Mouse (Mus musculus): ENCODE data around the gene Ank2. TPM values are rescaled to one million over a fixed set of nuclear protein-coding genes. Genes with fewer than 3 reads are reported as not detected.

The Ank2 gene
- polyA plus RNA-seq, 1 experiment from 2014 or later = 159 TPM

DNA sequence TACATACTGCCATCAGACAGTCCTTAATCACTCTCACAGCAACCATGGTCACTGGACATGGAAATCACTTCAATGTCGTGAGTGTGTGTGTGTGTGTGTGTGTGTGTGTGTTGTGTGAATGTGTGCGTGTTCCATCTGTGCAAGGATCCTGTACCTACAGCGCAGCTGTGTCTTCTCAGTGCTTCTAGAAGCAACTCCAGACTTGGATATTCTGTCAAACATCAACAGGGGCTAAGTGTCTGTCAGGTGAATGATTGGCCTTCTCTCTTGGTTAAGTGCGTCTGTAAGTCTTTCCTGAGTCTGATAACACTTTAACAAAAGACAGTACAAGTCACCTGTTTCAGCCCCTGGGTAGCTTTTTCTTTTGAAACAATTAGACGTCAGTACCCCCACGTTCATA, 25.0 kb downstream of the Ank2 start:
- Histone ChIP-seq H3K4me2 (replicated peaks) (no peak overlapping the region), H3K36me3 (no peaks in the 10 kb centered on the region), H3K27me3 (no peaks in the 10 kb centered on the region), H3K9ac (replicated peaks) (no peak overlapping the region), H3K4me1 (no peaks in the 10 kb centered on the region), H3K27ac (replicated peaks) (no peak overlapping the region), H3K9me3 (no peaks in the 10 kb centered on the region), H3K4me3 (no peak overlapping the region)
- 81% methylated on average over 6 of the region's 6 CpGs for WGBS
- ATAC-seq (replicated peaks) = no peak

DNA sequence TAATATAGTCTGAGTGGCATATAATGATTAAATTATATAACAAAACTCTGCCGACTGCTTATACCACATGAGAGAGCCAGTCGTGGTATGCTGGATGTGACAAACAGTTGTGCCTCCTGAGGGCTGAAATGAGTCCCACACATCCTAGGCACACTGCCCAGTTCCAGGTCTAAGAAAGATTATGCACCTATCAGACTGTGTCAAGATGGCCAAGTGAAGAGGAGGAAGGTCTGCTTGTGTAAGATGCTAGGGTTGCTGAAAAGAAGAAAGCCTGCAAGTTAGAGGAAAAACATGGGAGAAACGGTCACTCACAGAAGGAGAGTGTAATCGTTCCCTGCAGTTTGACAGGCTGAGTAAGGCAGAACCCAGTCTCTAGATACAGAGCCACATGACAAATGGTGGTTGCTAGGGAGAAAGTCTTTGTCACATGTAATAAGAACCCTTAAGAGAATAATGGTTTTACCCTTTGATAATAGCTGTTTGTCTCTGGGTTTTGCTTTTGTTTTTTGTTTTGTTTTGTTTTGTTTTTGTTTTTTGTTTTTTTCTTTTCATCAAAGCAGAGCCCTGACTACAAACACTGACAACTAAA, 29.9 kb downstream of the Ank2 start:
- no peak overlapping the region for H3K27ac ChIP-seq (replicated peaks)
- no peak overlapping the region for H3K9ac ChIP-seq (replicated peaks)
- H3K4me2 ChIP-seq (replicated peaks) = no peak overlapping the region
- H3K36me3 ChIP-seq = no peaks in the 10 kb centered on the region
- H3K9me3 ChIP-seq = no peaks in the 10 kb centered on the region
- no peak for ATAC-seq (replicated peaks)
- WGBS = 63% methylated on average over 4 of the region's 4 CpGs
- H3K4me3 ChIP-seq = no peak overlapping the region
- no peaks in the 10 kb centered on the region; the same call in 1 of the 2 replicates for H3K4me1 ChIP-seq
- no peaks in the 10 kb centered on the region for H3K27me3 ChIP-seq

DNA sequence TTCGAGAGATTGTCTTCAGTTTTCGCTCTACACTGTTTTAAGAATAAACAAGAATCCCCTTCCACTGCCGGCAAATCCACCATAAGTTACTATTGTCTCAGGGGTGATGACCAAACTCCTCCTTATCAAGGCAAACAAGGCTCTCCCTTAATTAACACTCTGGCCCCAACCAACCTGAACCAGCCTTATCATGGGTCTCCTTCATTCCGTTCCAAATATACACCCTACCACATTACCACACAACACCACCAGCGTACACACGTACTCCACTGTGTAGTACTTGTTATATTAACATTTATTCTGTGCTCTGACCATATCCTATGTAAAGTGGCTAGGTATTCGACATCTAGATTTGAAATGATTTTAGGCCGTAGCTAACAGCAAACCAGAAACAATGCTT, 30.6 kb downstream of the Ank2 start:
- H3K4me2 ChIP-seq (replicated peaks) = no peak overlapping the region
- no peak overlapping the region for H3K9ac ChIP-seq (replicated peaks)
- no peaks in the 10 kb centered on the region for H3K27me3 ChIP-seq
- H3K9me3 ChIP-seq = no peaks in the 10 kb centered on the region
- H3K27ac ChIP-seq (replicated peaks) = no peak overlapping the region
- no peak for ATAC-seq (replicated peaks)
- peaks cover 7% of the 10 kb centered on the region for H3K4me1 ChIP-seq
- 96% methylated on average over 8 of the region's 8 CpGs for WGBS
- no peak overlapping the region for H3K4me3 ChIP-seq
- H3K36me3 ChIP-seq = no peaks in the 10 kb centered on the region

- no peak overlapping the region for H3K9ac ChIP-seq (replicated peaks)
- H3K4me2 ChIP-seq (replicated peaks) = no peak overlapping the region
- H3K27ac ChIP-seq (replicated peaks) = no peak overlapping the region
- WGBS = 4% methylated on average over 14 of the region's 14 CpGs
- H3K4me3 ChIP-seq = no peak overlapping the region
- H3K27me3 ChIP-seq = no peaks in the 10 kb centered on the region
- H3K4me1 ChIP-seq = peaks cover 12% of the 10 kb centered on the region
- H3K36me3 ChIP-seq = no peaks in the 10 kb centered on the region
- ATAC-seq (replicated peaks) = peak; percentile 79
- no peaks in the 10 kb centered on the region for H3K9me3 ChIP-seq
Measured at GRCm38 (mm10) chr3:127463816-127464480, 35.2 kb downstream of the Ank2 start.

- Histone ChIP-seq H3K9ac (replicated peaks) (no peak overlapping the region), H3K4me3 (no peak overlapping the region), H3K4me1 (peaks cover 12% of the 10 kb centered on the region), H3K9me3 (no peaks in the 10 kb centered on the region), H3K4me2 (replicated peaks) (no peak overlapping the region), H3K27me3 (no peaks in the 10 kb centered on the region), H3K36me3 (no peaks in the 10 kb centered on the region), H3K27ac (replicated peaks) (no peak overlapping the region)
- ATAC-seq (replicated peaks) = no peak
- WGBS = 10% methylated on average over 9 of the region's 9 CpGs
Measured at GRCm38 (mm10) chr3:127463165-127463564, 36.0 kb downstream of the Ank2 start.

- Histone ChIP-seq H3K27me3 (no peaks in the 10 kb centered on the region), H3K27ac (replicated peaks) (no peak overlapping the region), H3K4me1 (peaks cover 12% of the 10 kb centered on the region), H3K36me3 (no peaks in the 10 kb centered on the region), H3K4me3 (no peak overlapping the region), H3K9me3 (no peaks in the 10 kb centered on the region), H3K4me2 (replicated peaks) (no peak overlapping the region), H3K9ac (replicated peaks) (no peak overlapping the region)
- WGBS = 77% methylated on average over 6 of the region's 6 CpGs
- ATAC-seq (replicated peaks) = no peak
Measured at GRCm38 (mm10) chr3:127462413-127462812, 36.7 kb downstream of the Ank2 start.

GRCm38 (mm10) chr3:127460891-127461437, 38.2 kb downstream of the Ank2 start:
- WGBS = 62% methylated on average over 11 of the region's 11 CpGs
- Histone ChIP-seq H3K4me3 (no peak overlapping the region), H3K27me3 (no peaks in the 10 kb centered on the region), H3K9me3 (no peaks in the 10 kb centered on the region), H3K36me3 (no peaks in the 10 kb centered on the region), H3K27ac (replicated peaks) (no peak overlapping the region), H3K4me1 (peaks cover 12% of the 10 kb centered on the region), H3K4me2 (replicated peaks) (no peak overlapping the region), H3K9ac (replicated peaks) (no peak overlapping the region)
- ATAC-seq (replicated peaks) = no peak

DNA sequence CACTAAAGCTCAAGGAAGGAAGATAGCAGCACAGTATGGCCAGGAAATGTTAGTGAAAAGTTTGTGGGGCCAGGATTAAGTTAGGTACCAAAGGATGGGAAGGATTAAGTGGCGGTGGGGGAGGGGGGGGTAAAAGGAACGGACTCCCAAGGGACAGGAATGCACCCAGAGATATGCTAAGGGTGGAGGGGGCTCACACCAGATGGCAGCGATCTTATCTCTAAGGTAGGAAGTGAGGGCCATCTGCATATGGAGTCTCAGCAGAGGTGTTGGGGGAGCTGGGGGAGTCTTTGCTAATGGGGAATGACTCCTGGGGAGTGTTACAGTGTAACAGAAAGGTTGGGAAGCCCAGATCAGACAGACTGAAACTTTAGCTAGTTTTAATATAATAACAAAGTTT, 39.3 kb downstream of the Ank2 start:
- WGBS = 28% methylated on average over 3 of the region's 3 CpGs
- ATAC-seq (replicated peaks) = no peak
- H3K9me3 ChIP-seq = no peaks in the 10 kb centered on the region
- no peak overlapping the region for H3K4me3 ChIP-seq
- no peak overlapping the region for H3K4me2 ChIP-seq (replicated peaks)
- H3K27ac ChIP-seq (replicated peaks) = no peak overlapping the region
- H3K27me3 ChIP-seq = no peaks in the 10 kb centered on the region
- H3K36me3 ChIP-seq = no peaks in the 10 kb centered on the region
- H3K9ac ChIP-seq (replicated peaks) = no peak overlapping the region
- peaks cover 12% of the 10 kb centered on the region for H3K4me1 ChIP-seq

DNA sequence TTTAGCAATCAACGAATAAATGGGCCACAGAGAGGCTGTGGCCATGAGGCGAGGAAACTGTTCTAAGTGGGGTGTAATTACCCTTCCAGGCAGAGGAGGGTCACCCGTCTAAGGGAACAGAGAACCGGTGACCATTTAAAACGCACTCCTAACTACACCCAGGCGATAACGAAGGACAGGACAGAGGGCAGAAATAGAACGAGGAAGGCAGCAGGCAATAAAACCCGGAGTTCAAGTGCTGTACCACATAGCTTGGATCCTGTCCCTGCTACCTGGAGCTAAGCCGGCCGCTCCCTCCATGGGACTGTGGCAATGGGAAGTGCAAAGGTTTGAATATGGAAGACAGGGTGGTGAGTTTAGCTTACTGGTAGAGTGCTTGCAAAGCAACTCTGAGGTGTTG, 40.2 kb downstream of the Ank2 start:
- H3K36me3 ChIP-seq = no peaks in the 10 kb centered on the region
- no peak for ATAC-seq (replicated peaks)
- H3K4me2 ChIP-seq (replicated peaks) = no peak overlapping the region
- no peak overlapping the region for H3K27ac ChIP-seq (replicated peaks)
- H3K27me3 ChIP-seq = no peaks in the 10 kb centered on the region
- H3K9me3 ChIP-seq = no peaks in the 10 kb centered on the region
- H3K4me1 ChIP-seq = peaks cover 8% of the 10 kb centered on the region
- no peak overlapping the region for H3K9ac ChIP-seq (replicated peaks)
- H3K4me3 ChIP-seq = no peak overlapping the region
- 51% methylated on average over 11 of the region's 11 CpGs for WGBS

DNA sequence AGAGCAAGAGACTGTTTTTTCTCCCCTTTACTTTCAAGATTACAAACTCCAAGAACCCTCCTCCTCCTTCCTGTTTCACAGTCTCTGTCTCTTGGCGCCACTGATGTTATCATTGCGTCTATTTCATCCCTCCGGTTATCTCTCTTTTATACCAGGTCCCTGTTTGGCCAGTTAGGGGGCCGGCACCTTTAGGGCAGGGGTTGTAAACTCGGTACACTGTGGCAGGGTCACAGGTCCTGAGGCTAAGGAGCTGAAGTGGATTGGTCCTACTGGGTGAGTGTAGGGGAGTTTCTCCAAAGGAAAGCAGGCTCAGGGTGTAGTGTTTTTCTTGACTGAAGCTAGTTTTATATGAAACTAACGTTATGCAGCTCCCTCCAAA, 40.7 kb downstream of the Ank2 start:
- no peak for ATAC-seq (replicated peaks)
- Histone ChIP-seq H3K9ac (replicated peaks) (no peak overlapping the region), H3K4me3 (no peak overlapping the region), H3K36me3 (no peaks in the 10 kb centered on the region), H3K4me2 (replicated peaks) (no peak overlapping the region), H3K27me3 (no peaks in the 10 kb centered on the region), H3K4me1 (peaks cover 4% of the 10 kb centered on the region; the same call in 1 of the 2 replicates), H3K27ac (replicated peaks) (no peak overlapping the region), H3K9me3 (no peaks in the 10 kb centered on the region)
- WGBS = 52% methylated on average over 6 of the region's 6 CpGs

DNA sequence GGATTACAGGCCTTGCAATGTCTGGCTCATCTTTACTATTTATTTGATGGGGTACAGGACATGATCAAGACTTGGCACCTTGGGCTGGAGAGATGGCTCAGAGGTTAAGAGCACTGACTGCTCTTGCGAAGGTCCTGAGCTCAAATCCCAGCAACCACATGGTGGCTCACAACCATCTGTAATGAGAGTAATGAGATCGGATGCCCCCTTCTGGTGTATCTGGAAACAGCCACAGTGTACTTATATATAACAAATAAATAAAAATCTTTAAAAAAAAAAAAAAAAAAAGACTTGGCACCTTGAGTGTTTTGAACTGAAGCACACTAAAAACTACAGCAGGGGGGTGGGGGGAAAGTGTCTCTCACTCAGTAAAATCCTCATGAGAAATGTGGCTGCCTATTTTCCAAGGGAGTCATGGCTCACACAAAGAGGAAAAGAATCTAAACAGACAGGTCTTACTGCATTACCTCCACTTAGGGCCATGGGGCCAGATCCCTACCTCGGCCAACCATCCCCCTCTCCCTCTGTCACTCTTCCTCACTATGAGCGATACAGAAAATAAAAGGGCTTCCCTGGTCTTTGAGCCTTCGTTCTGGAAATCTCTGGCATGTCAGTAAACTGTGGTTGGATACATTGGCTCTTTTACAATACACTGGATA, 41.3 kb downstream of the Ank2 start:
- no peak for ATAC-seq (replicated peaks)
- Histone ChIP-seq H3K4me2 (replicated peaks) (no peak overlapping the region), H3K36me3 (no peaks in the 10 kb centered on the region), H3K4me1 (no peaks in the 10 kb centered on the region), H3K27ac (replicated peaks) (no peak overlapping the region), H3K4me3 (no peak overlapping the region), H3K9me3 (no peaks in the 10 kb centered on the region), H3K9ac (replicated peaks) (no peak overlapping the region), H3K27me3 (no peaks in the 10 kb centered on the region)
- 43% methylated on average over 5 of the region's 5 CpGs for WGBS

- no peaks in the 10 kb centered on the region for H3K4me1 ChIP-seq
- no peak for ATAC-seq (replicated peaks)
- H3K36me3 ChIP-seq = no peaks in the 10 kb centered on the region
- H3K9me3 ChIP-seq = no peaks in the 10 kb centered on the region
- no peak overlapping the region for H3K4me2 ChIP-seq (replicated peaks)
- H3K27ac ChIP-seq (replicated peaks) = no peak overlapping the region
- H3K9ac ChIP-seq (replicated peaks) = no peak overlapping the region
- H3K27me3 ChIP-seq = no peaks in the 10 kb centered on the region
- 60% methylated on average over 4 of the region's 4 CpGs for WGBS
- H3K4me3 ChIP-seq = no peak overlapping the region
Measured at GRCm38 (mm10) chr3:127453738-127454137, 45.4 kb downstream of the Ank2 start.

All from forebrain, embryonic 15.5 days (tissue).